Mouse (Mus musculus) embryonic fibroblast, embryonic 13.5 days (primary cell): ENCODE data around the gene Myo9b.

ENCODE experiments used
- CTCF ChIP-seq: IDR thresholded peaks from 2 replicates; pipeline ENCODE4 v1.5.1; 2011; ENCODE audit warnings: mild to moderate bottlenecking, control low read depth, low read length, moderate library complexity, borderline replicate concordance; ENCODE audit not compliant: insufficient read depth
- POLR2A ChIP-seq: IDR thresholded peaks from 2 replicates; pipeline ENCODE4 v1.6.1; 2011; ENCODE audit warnings: low read depth, mild to moderate bottlenecking, control low read depth, low read length, moderate library complexity

DNA sequence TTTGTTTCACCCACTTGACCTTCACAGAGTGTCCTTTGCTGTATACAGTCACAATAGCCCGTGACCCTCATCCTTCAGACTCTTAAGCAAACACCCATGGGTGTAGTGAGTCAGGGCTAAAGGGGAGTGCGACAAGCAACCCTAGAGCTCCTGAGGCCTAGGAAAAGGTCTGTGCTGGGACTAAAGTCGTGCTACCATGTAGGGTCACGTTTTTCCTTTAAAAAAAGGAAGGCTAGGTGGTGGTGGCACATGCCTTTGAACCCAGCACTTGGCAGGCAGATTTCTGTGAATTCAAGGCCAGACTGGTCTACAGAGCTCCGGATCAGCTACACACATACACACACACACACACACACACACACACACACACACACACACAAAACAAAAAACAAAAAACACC is 884 bp upstream of the Myo9b start:
- no peak for TF ChIP-seq CTCF
- no peak for TF ChIP-seq POLR2A
